Mouse (Mus musculus): ENCODE measurements around the gene Rnf150.

DNA sequence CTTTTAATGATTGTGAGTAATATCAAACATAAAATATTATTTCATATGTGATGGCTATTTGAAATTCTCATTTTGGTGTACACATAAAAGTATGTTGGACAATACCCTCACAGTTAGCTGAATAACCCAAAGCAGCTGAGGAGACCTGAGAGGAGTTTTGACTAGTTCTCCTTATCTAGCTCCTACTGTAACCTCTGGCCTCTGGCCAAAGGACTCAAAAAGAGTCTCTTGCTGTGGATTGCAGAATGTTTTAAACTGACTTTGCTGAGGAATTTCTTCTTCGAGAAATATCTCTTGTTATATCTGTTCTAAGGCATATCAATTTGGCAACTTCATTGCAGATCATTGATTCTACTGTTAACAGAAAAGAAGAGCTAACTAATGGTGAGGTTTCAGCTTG lies 22.2 kb upstream of the Rnf150 start:
- TF ChIP-seq POLR2A (IDR thresholded peaks at IDR 0.05; ENCODE audit: borderline replicate concordance, control insufficient read depth, low read depth, low read length) (no peak), CTCF (IDR thresholded peaks at IDR 0.05; ENCODE audit: control insufficient read depth, insufficient read depth, low read length) (no peak)
